Mouse (Mus musculus): ENCODE results near the gene Krt81. TPM values are rescaled to one million over a fixed set of nuclear protein-coding genes. Genes with fewer than 3 reads are reported as not detected.

Gene Krt81
- polyA plus RNA-seq, 1 experiment from 2014 or later: not detected

DNA sequence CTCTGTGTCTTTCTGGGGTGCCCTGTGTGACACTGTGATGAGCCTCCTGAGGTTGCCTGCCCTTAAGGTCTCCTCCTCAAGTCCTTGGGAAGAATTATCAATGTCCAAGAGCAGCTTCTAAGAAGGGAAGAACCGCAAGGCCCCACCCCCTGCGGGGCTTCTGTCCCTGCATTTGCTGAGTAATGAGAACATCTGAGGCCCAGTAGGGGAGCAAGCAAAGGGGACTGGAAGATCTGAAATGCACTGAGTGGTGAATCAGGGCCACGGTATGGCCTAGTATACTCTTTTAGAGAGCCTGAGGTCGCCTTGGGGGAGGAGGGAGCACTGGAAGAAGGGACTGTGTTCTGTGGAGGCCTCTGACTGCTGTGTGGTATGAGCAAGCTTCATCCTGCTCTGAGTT is 18.5 kb upstream of the Krt81 start:
- no peak overlapping the region for H3K4me2 ChIP-seq (replicated peaks)
- H3K9me3 ChIP-seq (replicated peaks): no peaks in the 10 kb centered on the region
- 50% methylated on average over 4 of the region's 4 CpGs for WGBS
- peaks cover 13% of the 10 kb centered on the region for H3K4me1 ChIP-seq
- no peak overlapping the region for H3K27ac ChIP-seq
- H3K4me3 ChIP-seq: no peak overlapping the region
- no peak overlapping the region for H3K9ac ChIP-seq
- H3K27me3 ChIP-seq: 0 out of 2 replicates have a peak, but pooled peaks cover 7% of the 10 kb centered on the region
- no peak for ATAC-seq (ENCODE audit: low FRiP score)
- H3K36me3 ChIP-seq: no peaks in the 10 kb centered on the region

DNA sequence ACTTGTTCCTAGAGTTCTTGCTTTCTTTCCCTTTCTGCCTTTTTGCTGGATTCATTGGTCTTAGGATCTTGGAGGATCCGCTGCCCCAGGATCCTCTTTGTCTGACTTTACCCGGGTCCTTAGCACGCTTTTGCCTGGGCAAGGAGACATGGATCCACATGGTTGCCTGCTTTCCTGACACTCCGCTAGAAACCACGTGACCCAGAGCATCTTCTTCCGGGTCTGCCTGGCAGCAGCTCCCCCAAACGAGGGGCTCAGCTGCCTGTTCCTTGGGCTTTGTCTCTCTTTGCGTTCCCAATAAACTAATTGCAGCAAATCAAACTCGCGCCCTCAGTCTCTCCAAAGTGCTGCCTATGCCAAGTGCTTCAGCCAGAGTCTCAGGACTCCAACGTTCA is 16.1 kb upstream of the Krt81 start:
- H3K9ac ChIP-seq: peak overlapping the region; percentile 49; the same call in 1 of the 2 replicates
- no peak for ATAC-seq (ENCODE audit: low FRiP score)
- no peaks in the 10 kb centered on the region for H3K9me3 ChIP-seq (replicated peaks)
- no peak overlapping the region for H3K27ac ChIP-seq
- WGBS: 27% methylated on average over 11 of the region's 11 CpGs
- peak overlapping the region; percentile 19 for H3K4me3 ChIP-seq
- 0 out of 2 replicates have a peak, but pooled peaks cover 7% of the 10 kb centered on the region for H3K27me3 ChIP-seq
- H3K36me3 ChIP-seq: no peaks in the 10 kb centered on the region
- H3K4me2 ChIP-seq (replicated peaks): peak overlapping the region; percentile 62
- peaks cover 9% of the 10 kb centered on the region for H3K4me1 ChIP-seq

DNA sequence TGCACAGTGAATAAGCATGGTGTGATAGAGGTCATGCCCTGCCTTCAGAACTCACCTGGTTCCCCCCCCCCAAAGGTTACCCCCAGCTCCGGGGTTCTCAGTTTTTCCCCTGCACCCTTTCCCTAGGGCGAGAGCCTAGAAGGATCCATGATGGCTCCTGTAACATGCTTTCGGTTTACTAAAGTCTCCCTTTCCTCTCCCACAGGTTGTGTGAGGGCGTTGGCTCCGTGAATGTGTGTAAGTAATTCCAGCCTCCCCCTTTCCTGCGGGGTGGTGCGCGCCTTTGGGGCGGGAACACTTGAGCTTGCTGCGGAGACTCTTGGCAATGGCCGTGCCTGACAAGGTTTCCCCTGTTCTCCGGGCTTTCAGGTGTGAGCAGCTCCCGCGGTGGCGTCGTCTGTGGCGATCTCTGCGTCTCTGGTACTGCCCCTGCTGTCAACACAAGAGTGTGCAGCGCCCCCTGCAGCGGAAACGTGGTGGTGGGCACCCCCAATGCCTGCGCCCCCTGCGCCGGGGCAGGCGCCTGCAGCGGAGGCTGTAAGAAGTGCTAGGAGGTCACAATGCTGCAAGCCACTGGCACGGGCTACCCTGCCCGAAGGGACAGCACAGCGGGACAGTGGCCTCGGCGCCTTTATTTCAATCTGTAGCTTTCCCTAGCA is 15.6 kb upstream of the Krt81 start:
- Histone ChIP-seq H3K9me3 (replicated peaks) (no peaks in the 10 kb centered on the region), H3K9ac (peak overlapping the region; percentile 49; the same call in 1 of the 2 replicates), H3K4me2 (replicated peaks) (peak overlapping the region; percentile 62), H3K27me3 (0 out of 2 replicates have a peak, but pooled peaks cover 7% of the 10 kb centered on the region), H3K4me3 (peak overlapping the region; percentile 19), H3K27ac (no peak overlapping the region), H3K4me1 (peaks cover 9% of the 10 kb centered on the region), H3K36me3 (no peaks in the 10 kb centered on the region)
- peak; percentile 43; the same call in 1 of the 2 replicates for ATAC-seq (ENCODE audit: low FRiP score)
- WGBS: 10% methylated on average over 31 of the region's 31 CpGs

DNA sequence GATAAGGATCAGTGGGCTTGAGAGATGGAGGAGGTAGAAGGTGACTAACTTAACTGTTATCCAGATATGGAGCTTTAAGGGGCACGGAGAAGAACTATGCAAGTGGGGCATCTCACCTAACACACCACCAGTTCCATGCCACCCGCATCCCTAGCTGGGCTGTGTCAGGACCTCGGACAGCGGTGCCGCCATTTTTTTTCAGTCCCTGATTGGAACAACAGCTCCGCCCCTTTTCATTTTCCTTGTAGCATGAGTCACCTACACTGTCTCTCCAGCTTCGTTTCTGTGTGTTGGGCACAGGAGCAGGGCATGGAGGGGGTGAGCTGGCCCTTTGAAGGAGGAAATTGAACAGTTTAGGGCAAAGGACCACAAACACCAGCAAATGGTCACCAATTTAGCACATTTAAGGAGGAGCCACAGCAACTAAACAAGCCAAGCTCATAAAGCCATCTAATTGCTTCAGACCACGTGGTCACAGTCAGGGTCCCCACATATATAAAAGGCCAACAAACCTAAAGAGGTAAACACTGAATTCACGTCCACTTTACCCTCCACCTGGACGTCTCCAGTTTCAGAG is 9.5 kb upstream of the Krt81 start, which contains the start of gene Krt86:
Krt86 (plus strand) TSS at position 527 of the 577 bp plus-strand sequence.
- H3K27me3 ChIP-seq: no peaks in the 10 kb centered on the region
- no peak for ATAC-seq (ENCODE audit: low FRiP score)
- no peak within 1 kb of the TSS for H3K9ac ChIP-seq
- H3K4me3 ChIP-seq: no peak within 1 kb of the TSS
- H3K27ac ChIP-seq: no peak within 1 kb of the TSS
- H3K9me3 ChIP-seq (replicated peaks): no peaks in the 10 kb centered on the region
- H3K4me1 ChIP-seq: no peaks in the 10 kb centered on the region
- no peaks in the 10 kb centered on the region for H3K36me3 ChIP-seq
- H3K4me2 ChIP-seq (replicated peaks): no peak within 1 kb of the TSS
- WGBS: 40% methylated on average over 10 of the region's 10 CpGs

DNA sequence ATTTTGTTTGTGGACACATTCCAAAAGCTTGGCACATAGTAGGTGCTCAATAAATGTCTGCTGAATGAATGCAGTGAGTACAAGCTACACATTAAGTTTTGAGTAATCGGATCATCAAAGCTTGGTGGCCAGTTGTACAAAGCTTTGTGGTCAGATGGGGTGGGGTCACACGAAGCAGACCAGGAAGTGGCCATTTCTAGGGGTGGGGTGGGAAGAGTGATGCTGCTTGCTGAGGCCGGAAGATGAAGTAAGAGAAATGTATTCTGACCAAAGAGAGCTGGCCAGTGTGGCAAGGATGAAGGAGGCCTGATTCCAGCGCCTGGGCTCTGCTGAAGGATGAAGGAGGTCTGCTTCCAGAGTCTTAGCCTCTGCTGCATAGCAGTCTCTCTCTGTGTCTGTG is 5.5 kb upstream of the Krt81 start:
- Histone ChIP-seq H3K36me3 (no peaks in the 10 kb centered on the region), H3K4me1 (no peaks in the 10 kb centered on the region), H3K9ac (no peak overlapping the region), H3K27me3 (no peaks in the 10 kb centered on the region), H3K9me3 (replicated peaks) (no peaks in the 10 kb centered on the region), H3K27ac (no peak overlapping the region), H3K4me3 (no peak overlapping the region), H3K4me2 (replicated peaks) (no peak overlapping the region)
- 82% methylated on average over 4 of the region's 4 CpGs for WGBS
- no peak for ATAC-seq (ENCODE audit: low FRiP score)

DNA sequence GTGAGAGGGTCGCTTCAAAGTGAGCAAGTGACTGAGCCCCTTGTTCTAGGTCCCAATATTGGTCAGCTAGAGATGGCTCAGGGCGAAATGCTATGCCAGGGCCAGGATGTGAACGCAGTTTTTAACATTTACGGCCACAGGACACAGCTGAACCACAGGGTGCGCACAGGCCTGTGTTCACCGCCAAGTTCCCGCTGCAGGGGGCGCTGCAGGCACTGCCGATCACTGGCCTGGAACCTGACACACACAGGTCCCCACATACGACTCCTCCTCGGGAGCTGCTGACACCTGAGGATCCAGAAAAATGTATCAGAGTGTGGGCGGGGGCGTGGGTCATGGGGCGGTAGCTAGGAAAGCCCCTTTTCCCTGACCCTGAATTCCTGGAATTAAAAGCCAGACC is 4.3 kb downstream of the Krt81 start:
- H3K9ac ChIP-seq: no peak overlapping the region
- no peak for ATAC-seq (ENCODE audit: low FRiP score)
- WGBS: 76% methylated on average over 14 of the region's 14 CpGs
- no peak overlapping the region for H3K4me3 ChIP-seq
- H3K36me3 ChIP-seq: no peaks in the 10 kb centered on the region
- H3K4me1 ChIP-seq: peaks cover 4% of the 10 kb centered on the region; the same call in 1 of the 2 replicates
- no peak overlapping the region for H3K27ac ChIP-seq
- no peak overlapping the region for H3K4me2 ChIP-seq (replicated peaks)
- H3K9me3 ChIP-seq (replicated peaks): no peaks in the 10 kb centered on the region
- H3K27me3 ChIP-seq: no peaks in the 10 kb centered on the region

DNA sequence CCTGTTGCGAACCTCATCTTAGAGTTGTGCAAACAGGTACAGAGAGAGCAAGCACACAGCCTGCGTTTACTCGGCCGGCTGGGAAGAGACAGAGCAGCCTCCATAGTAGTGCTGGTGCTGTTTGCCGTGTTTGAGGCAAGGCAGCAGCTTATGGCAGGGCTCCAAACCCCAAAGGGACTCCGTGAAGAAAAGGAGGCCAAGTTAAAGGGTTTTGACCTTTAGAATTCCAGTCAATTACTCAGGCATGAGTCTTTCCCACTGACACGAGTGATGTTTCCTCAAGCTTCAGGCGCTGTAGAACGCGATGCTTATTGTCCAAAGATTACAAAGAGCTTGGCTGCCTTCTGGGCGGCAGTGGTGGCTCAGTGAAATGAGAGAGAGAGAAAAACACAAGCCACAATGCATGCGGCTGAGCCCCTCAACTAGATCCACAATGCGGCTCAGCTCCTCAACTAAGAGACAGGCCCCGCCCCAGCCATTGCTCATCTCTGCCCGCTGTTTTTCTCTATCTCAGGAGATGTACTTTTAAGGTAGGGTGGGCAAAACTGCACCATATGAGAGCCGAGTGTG is 5.1 kb downstream of the Krt81 start:
- ATAC-seq (ENCODE audit: low FRiP score): no peak
- H3K9me3 ChIP-seq (replicated peaks): no peaks in the 10 kb centered on the region
- no peak overlapping the region for H3K27ac ChIP-seq
- no peak overlapping the region for H3K4me2 ChIP-seq (replicated peaks)
- H3K36me3 ChIP-seq: no peaks in the 10 kb centered on the region
- 43% methylated on average over 16 of the region's 16 CpGs for WGBS
- H3K27me3 ChIP-seq: no peaks in the 10 kb centered on the region
- H3K4me3 ChIP-seq: no peak overlapping the region
- H3K9ac ChIP-seq: no peak overlapping the region
- peaks cover 4% of the 10 kb centered on the region; the same call in 1 of the 2 replicates for H3K4me1 ChIP-seq

DNA sequence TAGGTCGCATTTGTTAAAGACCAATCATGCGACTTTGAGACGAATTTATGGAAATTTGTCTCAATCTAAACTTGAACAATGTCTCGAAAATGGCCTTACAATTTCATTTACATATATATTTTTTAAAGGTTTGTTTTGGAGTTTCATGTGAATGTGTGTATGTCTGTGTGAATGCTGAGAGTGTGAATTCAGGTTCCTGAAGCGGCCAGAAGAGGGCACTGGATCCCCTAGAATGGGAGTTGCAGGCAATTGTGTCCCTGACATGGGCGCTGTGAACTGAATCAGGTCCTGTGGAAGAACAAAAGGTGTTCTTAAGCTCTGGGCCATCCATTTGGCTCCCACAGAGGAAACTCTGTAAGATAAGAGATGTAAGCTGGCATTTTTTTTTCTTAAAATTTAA is 7.7 kb downstream of the Krt81 start:
- WGBS: 90% methylated on average over 6 of the region's 6 CpGs
- no peaks in the 10 kb centered on the region for H3K9me3 ChIP-seq (replicated peaks)
- H3K9ac ChIP-seq: no peak overlapping the region
- no peak overlapping the region for H3K4me3 ChIP-seq
- H3K4me2 ChIP-seq (replicated peaks): no peak overlapping the region
- no peak for ATAC-seq (ENCODE audit: low FRiP score)
- no peaks in the 10 kb centered on the region for H3K27me3 ChIP-seq
- H3K36me3 ChIP-seq: no peaks in the 10 kb centered on the region
- peaks cover 6% of the 10 kb centered on the region; the same call in 1 of the 2 replicates for H3K4me1 ChIP-seq
- no peak overlapping the region for H3K27ac ChIP-seq

DNA sequence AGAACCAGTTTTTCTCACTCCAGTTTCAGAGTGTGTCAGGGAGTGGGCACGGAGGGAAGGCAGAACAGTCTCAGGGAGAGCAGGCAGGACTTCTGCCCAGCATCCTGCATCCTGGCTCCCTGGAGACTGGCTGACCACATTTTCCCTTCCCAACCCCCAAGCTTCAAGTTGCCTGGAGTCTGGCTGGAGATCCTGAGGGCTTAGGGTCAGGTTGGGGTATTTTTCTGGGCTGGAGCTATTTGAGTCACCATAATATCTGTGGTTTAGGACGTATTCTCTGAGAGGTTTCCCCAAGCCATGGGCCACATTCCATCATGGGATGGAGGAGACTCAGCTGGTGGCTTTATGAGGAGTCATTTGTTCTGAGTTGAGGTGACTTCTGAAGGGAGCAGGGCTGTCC is 8.3 kb downstream of the Krt81 start:
- Histone ChIP-seq H3K4me1 (peaks cover 6% of the 10 kb centered on the region; the same call in 1 of the 2 replicates), H3K4me3 (no peak overlapping the region), H3K27ac (no peak overlapping the region), H3K4me2 (replicated peaks) (no peak overlapping the region), H3K9ac (no peak overlapping the region), H3K9me3 (replicated peaks) (no peaks in the 10 kb centered on the region), H3K36me3 (no peaks in the 10 kb centered on the region), H3K27me3 (no peaks in the 10 kb centered on the region)
- WGBS: 76% methylated on average over 2 of the region's 2 CpGs
- ATAC-seq (ENCODE audit: low FRiP score): no peak

DNA sequence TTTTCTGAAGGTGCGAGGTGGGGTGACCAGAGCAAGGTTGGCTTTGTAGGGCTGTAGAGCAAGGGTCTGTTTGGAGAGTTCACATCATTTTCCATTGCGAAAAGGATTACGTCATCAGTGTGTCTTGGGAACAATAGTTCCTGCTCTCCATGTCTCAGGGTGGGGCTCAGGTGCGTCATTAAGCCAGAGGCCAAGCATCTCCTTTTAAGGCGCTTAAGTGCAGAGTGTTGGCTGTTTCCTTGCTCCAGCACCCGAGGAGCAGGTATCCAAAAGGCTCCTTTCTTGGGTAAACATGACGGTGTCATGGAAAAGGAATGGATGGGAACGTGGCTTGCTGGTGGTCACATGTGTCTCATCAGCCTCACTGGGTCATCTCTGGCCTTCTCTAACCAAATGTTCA is 8.8 kb downstream of the Krt81 start:
- WGBS: 91% methylated on average over 8 of the region's 8 CpGs
- H3K9me3 ChIP-seq (replicated peaks): no peaks in the 10 kb centered on the region
- no peak for ATAC-seq (ENCODE audit: low FRiP score)
- H3K4me2 ChIP-seq (replicated peaks): no peak overlapping the region
- H3K27me3 ChIP-seq: no peaks in the 10 kb centered on the region
- H3K36me3 ChIP-seq: no peaks in the 10 kb centered on the region
- H3K9ac ChIP-seq: no peak overlapping the region
- no peak overlapping the region for H3K27ac ChIP-seq
- H3K4me3 ChIP-seq: no peak overlapping the region
- peaks cover 6% of the 10 kb centered on the region; the same call in 1 of the 2 replicates for H3K4me1 ChIP-seq

DNA sequence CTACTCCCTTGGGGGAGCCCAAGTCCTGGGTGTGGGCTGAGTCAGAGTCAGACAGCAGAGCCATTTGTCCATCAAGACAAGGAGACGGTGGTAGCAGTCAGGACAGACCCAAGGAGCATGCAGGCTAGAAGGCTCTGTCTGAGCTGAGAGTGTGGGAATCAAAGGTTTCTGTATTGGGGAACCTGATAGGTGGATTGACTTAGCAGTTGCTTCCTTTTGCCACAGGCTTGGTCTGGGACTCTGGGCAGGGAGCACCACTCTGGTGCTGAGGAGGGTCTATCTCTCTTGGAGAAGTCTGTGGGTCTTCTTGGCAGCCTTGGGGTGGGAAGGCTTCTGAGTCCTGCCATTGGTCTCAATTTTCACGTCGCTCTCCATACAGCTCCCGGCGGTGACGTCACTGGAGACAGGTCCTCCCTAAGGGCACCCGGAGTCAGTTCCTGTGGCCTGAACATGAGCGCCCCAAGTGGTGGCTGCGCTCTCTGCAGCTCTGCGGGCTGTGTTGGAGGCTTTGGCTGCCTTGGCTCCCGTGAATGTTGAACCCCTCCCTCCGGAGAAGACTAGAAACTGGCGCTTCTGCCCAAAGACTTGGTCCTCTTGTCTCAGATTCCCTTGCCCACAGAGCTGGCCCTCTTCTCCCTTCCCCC is 10.3 kb downstream of the Krt81 start:
- 0 out of 2 replicates have a peak, but pooled peaks have one; percentile 29 for ATAC-seq (ENCODE audit: low FRiP score)

DNA sequence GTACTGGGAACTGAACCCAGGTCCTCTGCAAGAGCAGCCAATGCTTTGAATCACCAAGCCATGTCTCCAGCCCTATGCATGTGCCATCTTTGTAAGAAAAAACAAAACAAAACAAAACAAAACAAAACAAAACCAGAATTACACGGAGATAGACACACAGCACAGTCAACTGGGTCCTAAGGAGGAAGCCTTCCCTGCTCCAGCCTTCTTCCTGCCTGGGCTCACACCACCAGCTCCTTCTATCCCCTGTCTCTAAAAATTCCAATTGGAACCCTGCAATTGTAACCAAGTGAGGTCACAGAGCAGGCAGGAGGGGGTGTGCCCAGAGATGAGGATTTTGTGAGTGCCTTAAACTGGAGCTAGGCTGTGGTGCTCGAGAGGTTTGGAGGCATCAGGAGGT is 16.1 kb downstream of the Krt81 start, which contains the start of gene Krt88:
Krt88 (plus strand) TSS at position 301 of the 400 bp plus-strand sequence.
- H3K9ac ChIP-seq: no peak within 1 kb of the TSS
- 65% methylated on average over 2 of the region's 2 CpGs for WGBS
- no peak within 1 kb of the TSS for H3K27ac ChIP-seq
- no peak for ATAC-seq (ENCODE audit: low FRiP score)
- no peak within 1 kb of the TSS for H3K4me2 ChIP-seq (replicated peaks)
- H3K36me3 ChIP-seq: no peaks in the 10 kb centered on the region
- no peaks in the 10 kb centered on the region for H3K27me3 ChIP-seq
- no peaks in the 10 kb centered on the region for H3K9me3 ChIP-seq (replicated peaks)
- no peaks in the 10 kb centered on the region for H3K4me1 ChIP-seq
- H3K4me3 ChIP-seq: no peak within 1 kb of the TSS

More for the DNA sequence above, 10.3 kb downstream of the Krt81 start:
- 5% methylated on average over 13 of the region's 13 CpGs for WGBS
- peaks cover 3% of the 10 kb centered on the region; the same call in 1 of the 2 replicates for H3K4me1 ChIP-seq
- H3K9ac ChIP-seq: no peak overlapping the region
- no peaks in the 10 kb centered on the region for H3K36me3 ChIP-seq
- H3K27me3 ChIP-seq: no peaks in the 10 kb centered on the region
- no peaks in the 10 kb centered on the region for H3K9me3 ChIP-seq (replicated peaks)
- H3K4me3 ChIP-seq: no peak overlapping the region
- no peak overlapping the region for H3K27ac ChIP-seq
- peak overlapping the region; percentile 30; the same call in 1 of the 2 replicates for H3K4me2 ChIP-seq (replicated peaks)
